Mouse (Mus musculus) ES-E14 (cell line): ENCODE results near the gene Rapgef6.

Experiments used
- CHD2 ChIP-seq: IDR thresholded peaks from 2 replicates; pipeline ENCODE4 v1.6.1; 2014; ENCODE audit warnings: mild to moderate bottlenecking, low read depth, low read length, inconsistent platforms
- HCFC1 ChIP-seq: IDR thresholded peaks from 2 replicates; pipeline ENCODE4 v1.6.1; 2012; ENCODE audit warnings: low read length, inconsistent platforms, borderline replicate concordance; ENCODE audit not compliant: insufficient read depth
- MAFK ChIP-seq: IDR thresholded peaks from 2 replicates; pipeline ENCODE4 v1.6.1; 2014; ENCODE audit warnings: mild to moderate bottlenecking, low read depth, low read length, inconsistent platforms; ENCODE audit not compliant: insufficient read depth
- ZC3H11A ChIP-seq: IDR thresholded peaks from 2 replicates; pipeline ENCODE4 v1.6.1; 2012; ENCODE audit warnings: low read depth, mild to moderate bottlenecking, inconsistent platforms, low read length, borderline replicate concordance
- ZNF384 ChIP-seq: IDR thresholded peaks from 2 replicates; pipeline ENCODE4 v1.6.1; 2012; ENCODE audit warnings: low read depth, low read length, inconsistent platforms

DNA sequence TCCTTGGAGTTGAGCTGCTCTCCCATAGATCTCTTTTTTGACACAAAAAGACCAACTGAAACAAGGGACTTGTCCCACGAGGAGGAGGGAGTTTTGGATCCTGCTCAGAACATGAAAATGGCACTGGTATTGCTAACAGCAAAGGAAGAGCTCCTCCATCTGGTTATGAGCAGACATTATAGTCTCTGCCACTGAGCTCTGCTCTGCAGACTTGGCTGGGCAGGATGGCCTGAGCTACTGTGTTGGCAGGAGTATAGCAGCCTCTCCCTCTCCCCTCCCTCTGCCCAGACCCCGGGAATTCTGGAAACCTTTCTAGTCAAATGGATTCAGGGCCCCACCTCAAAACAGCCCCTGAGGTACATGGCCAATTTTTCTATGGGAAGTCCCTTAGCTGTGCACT, 187.0 kb downstream of the Rapgef6 start:
- TF ChIP-seq HCFC1 (no peak), ZNF384 (no peak), ZC3H11A (no peak), MAFK (no peak), CHD2 (no peak)
